Mouse (Mus musculus): ENCODE data around the gene Gpm6b. TPM values are rescaled to one million over a fixed set of nuclear protein-coding genes. Genes with fewer than 3 reads are reported as not detected.

Gene Gpm6b
- total RNA-seq (2021), result 10 to 100 TPM; 14.6 to 16.1 TPM
- long read RNA-seq, experiment 1, full-length matches to known transcripts, result 28 of 32 reads
- long read RNA-seq, experiment 1, partial matches to known transcripts, result 1 of 32 reads
- long read RNA-seq, experiment 1, other reads (novel, unspliced or antisense), result 3 of 32 reads
- long read RNA-seq, experiment 2, full-length matches to known transcripts, result 12 of 12 reads
- long read RNA-seq, experiment 2, partial matches to known transcripts, result 0 of 12 reads
- long read RNA-seq, experiment 2, other reads (novel, unspliced or antisense), result 0 of 12 reads

DNA sequence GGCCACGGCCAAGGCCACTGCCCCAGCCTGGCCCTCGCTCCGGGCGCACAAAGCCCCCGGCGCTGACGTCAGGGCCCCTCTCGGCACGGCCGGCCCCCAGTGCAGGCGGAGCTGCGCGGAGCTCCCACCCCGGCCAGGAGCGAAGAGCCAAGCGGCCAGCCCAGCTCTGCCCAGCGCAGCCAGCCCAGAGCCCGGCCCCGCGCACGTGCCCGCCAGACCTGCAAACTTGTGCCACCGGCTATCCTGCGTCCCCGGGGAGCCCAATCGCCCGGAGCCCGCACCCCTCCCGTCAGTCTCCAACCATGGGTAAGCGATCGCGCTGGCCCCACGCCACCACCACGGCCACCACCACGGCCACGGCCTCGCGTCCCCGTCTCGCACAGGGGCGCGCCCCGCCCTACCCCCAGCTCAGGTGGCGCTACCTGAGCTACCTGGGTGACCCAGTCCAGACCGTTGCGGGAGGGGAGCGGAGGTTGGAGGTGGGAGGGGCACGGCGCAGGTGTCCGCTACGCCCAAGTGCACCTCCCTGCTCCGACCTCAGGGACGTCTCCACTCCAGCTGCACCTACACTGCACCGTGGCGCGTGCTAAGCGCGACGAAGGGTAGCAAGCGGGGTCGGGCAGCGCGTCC lies at the start of gene Gpm6b:
Gene Gpm6b, plus strand, starts transcription at position 81 of the 630 bp plus-strand sequence.
- peak; percentile 66 for DNase-seq

GRCm38 (mm10) chrX:166196327-166196726 lies 42.4 kb upstream of the Gpm6b start:
- no peak for DNase-seq

- no peak for DNase-seq
Measured at GRCm38 (mm10) chrX:166198266-166198665, 40.4 kb upstream of the Gpm6b start.

- DNase-seq, result no peak
Measured at GRCm38 (mm10) chrX:166199812-166200211, 38.9 kb upstream of the Gpm6b start.

DNA sequence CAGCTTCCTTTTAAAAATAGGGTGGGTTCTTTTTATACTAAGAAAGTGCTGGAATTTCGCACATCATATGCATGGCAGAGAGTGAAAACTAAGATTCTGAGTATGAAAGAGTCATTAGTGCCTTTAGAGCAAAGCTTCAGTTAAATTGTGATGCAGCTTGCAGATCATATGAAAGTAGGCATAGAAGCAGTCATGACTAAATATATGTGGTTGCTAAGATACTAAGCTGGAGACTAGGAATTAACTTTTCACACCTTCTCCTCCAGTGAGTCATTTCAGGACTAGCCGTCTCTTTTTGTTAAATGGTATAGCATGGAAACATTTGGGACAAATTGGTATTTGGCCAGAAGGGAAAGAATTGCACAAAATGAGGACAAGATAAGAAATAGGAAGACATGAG lies 24.1 kb upstream of the Gpm6b start:
- DNase-seq, result no peak

DNA sequence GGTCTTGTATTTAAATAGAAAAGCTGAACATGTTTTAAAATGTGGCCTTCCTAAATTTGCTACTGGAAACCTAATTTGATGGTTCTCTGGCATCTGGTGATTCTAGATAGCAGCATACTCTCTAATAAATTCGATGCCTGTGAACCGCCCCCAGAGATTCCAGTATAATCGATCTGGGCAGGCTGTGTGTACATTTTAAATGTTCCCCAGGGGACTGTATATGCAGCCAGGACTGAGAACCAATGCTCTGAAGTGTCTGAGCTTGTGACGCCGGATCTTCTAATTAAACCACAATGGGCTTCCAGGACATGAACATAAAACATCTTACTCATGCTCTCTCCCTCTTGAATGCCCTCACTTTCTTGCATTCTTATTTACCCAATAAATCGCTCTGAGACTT lies 22.5 kb upstream of the Gpm6b start:
- no peak for DNase-seq

GRCm38 (mm10) chrX:166216720-166217119 lies 22.0 kb upstream of the Gpm6b start:
- no peak for DNase-seq

DNA sequence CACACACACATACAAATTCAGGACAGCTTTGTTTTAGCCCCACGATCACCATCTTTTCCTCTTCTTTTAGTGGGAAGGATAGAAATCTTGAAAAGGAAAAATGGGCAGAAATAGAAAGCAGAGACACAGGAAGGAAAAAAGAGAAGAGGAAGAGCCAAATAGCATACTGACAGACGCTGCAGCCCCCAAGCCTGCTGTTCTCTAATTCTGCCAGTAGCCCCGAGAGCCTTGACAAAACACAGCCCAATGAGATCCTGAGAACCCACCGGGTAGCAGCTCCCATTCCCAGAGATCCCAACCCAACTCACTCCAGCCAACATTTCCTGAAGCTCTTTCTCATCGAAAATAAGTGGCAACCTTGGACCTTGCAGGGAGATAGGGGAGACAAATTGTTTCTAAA lies 19.4 kb upstream of the Gpm6b start:
- no peak for DNase-seq

- DNase-seq, result no peak
Measured at GRCm38 (mm10) chrX:166226856-166227255, 11.9 kb upstream of the Gpm6b start.

- no peak for DNase-seq
Measured at GRCm38 (mm10) chrX:166229750-166230149, 9.0 kb upstream of the Gpm6b start.

DNA sequence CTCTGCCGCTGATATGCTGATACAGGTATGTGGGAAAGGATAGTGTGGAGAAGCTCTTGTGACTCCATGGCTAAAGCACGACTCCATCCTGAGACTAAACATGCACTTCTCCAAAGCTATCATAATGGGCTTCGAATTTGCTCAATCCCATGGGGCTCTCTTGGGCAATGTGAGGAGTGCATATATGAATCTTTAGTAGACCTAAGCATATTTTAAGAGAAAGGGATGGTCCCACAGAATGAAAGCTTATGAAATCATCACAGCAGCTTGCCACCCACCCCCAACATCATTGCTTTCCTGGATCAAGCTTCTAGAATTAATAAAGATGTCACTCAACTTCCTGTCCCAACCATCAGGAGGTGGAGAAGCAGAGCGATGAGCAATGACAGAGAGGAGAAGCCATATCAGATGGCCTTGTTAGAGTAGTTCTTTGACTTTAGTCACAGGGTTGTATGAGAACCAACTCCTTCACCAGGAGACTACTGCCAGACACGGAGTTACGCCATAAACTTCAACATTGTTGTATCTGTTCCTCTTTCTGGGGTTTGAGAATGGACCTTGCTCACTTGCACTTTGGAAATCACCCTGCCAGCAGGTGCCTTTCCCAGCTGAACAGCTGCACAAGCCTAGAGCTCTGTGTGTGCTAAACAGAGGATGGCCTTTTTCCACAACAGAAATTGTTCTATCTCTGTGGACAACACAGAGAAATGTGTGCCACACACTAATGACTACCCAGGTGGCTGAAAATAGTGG lies 8.0 kb upstream of the Gpm6b start:
- no peak for DNase-seq

DNA sequence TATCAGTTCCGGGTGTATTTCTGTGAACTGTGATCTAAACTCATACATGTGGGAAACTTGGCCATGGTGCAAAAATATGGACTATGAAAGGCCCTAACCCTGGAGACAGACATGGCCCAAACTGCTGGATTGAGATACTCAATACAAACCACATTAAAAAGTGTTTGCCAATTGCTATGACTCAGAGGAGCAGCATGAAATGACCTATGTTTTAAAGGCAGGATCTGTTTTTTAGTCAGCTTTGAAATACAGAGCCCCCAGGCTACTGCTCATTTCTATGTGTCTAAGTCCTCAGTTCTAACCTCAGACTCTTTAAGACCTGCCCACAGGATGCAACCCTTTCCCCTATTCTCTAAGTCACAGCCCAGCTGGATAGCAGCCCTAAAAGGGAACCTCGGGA lies 2.6 kb upstream of the Gpm6b start:
- no peak for DNase-seq

GRCm38 (mm10) chrX:166239520-166239919 lies 809 bp downstream of the Gpm6b start:
- DNase-seq, result no peak

GRCm38 (mm10) chrX:166240751-166241150 lies 2.0 kb downstream of the Gpm6b start:
- no peak for DNase-seq

DNA sequence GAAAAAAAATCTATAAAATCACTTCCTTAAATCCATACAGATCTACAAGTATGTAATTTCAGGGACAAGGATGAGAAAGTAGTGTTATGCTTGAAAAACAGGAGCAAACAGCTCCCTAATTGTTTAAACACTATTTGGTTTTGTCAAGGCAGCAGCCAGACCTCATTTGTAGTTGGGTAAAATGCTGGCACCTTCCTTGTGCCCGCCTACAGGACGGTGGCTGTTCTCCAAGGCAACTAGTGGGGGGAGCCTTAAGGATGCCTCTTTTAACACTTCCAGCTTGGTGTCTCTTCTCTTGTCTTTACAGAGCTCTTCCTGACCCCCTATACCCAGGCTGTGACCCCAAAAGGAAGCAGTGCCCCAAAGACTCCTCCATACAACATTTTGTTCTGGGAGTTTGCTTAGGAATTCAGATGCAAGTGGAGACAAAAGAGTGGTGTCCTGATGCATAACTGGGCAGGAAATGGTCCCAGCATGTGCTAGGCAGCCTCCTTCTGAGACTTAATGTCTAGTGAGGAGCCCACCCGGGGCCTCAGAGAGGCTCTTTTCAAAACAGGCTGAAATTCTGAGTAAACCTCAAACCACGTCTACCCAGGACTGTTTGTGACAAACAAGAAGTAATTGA lies 4.7 kb downstream of the Gpm6b start:
- no peak for DNase-seq

DNA sequence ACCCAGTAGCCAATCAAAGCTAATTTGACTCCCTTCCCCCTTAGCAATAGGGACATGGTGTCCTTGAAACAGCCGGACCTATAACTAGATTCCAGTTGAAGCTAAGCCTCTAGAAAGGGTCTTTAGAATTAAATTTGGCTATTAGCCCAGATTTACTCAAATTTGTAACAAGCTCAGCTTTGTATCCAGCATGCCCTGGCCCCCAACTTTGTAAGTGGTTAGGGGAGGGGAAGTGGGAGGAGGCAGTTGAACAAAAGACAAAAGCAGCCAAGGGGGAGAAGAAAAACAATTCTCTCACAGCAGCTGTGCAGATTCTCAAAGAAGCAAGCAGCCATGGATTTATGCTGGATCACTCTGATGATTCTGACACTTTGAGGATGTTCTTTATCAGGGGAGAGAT lies 32.8 kb downstream of the Gpm6b start:
- DNase-seq, result no peak

DNA sequence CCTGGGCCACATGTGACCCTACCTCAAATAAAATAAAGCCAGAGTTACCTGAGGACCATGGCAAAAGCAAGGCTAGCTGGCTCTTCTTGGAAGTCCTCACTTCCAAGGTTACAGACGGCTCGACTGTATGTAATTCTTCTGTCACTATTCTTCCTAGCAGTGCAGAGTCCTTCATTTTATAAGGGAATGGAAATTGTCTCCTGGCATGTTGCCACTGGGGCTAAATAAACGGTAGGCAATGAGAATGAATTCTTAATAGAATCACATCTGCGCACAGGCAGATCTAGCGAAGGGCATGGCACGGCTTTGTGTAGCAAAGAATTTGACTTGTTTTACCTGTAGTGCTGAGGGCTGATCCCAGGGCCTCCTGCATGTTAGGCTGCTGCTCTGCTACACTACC lies 33.9 kb downstream of the Gpm6b start:
- no peak for DNase-seq

GRCm38 (mm10) chrX:166279861-166280260 lies 41.1 kb downstream of the Gpm6b start:
- no peak for DNase-seq

- DNase-seq, result no peak
Measured at GRCm38 (mm10) chrX:166286760-166287483, 48.2 kb downstream of the Gpm6b start.

DNA sequence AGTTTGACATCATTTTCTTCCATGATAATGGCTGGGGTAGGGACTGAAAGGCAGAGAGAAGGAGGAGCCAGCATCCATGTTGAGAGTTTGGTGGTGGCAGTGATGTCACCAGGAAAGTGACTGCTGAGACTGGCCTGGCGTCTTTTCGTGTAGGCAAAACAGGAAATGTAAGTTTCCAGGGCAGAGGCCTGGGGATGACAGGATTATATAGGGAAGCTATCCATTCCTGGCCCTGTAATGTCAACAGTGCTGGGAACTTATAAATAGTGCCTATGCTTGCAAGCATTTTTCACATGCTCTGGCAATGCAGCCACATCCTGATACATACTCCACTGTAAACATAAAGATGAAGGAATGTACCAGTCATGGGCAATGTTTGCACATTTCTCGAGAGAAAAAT lies 52.6 kb downstream of the Gpm6b start:
- DNase-seq, result no peak

- DNase-seq, result no peak
Measured at GRCm38 (mm10) chrX:166293465-166293864, 54.8 kb downstream of the Gpm6b start.

DNA sequence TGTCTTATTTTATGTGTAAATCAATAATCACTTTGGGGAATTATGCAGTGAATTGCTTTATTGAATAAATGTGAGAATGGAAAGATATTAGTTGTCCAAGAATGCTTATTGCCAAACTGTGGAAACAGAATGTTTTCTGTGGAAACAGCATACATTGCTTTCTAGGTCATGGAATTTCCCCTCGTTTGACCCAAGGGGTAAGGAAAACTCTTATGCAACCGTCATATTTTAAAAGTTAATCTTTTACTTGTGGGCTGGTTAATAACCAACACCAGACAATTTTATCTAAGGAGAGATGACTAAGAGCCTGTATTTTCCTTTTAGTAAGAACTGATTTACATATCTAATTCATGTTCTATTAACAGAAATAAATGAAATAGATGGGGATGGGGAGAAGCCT lies 64.1 kb downstream of the Gpm6b start:
- DNase-seq, result no peak

Measured in adrenal gland, postnatal 10 days (tissue).